In the genomic region with DNA sequence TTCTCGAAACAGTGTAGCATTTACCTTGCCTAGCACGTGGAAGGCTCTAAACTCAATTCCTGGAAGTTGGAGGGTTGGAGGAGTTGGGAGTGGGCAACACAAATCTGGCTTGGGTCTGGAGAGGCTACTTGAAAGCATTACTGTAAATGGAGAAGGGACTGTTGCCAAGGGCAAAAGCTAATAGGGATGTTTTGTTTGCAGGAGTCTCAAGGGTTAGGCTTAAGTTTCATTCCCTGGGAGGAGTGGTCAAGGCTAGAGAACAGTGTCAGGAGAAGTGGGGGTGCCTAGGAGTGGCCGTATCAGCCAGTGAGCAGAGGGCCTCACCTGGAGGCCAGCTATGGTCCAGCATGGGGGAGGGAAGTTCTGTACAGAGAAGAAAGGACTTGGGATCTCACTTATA, we compare ENCODE assay signal across 10 mouse cellular contexts. TPM values are rescaled to one million over a fixed set of nuclear protein-coding genes. Genes with fewer than 3 reads are reported as not detected.
A peak's percentile ranks its signal among the peaks of the same experiment; 100 is the strongest.
DNase-seq lines count a peak whose midpoint lies in the region; ATAC-seq and TF ChIP-seq lines count a peak whose summit lies in the region.
"Had no signal": no experiment of that assay in that cellular context is flagged by ENCODE, and none has a peak within 500 bp of the region (broad histone marks: within the 10 kb centered on the region; RNA-seq: fewer than 3 reads in every experiment).

No protein-coding gene starts in this region.

- H3K4me1 ChIP-seq in heart, embryonic 13.5 days = peaks cover 56% of the 10 kb centered on the region
- H3K4me1 ChIP-seq in testis, adult 2 months (ENCODE audit: control insufficient read depth, insufficient read depth, low read length) = no peaks in the 10 kb centered on the region; the same call in 1 of the 2 replicates
- peaks cover 23% of the 10 kb centered on the region for H3K4me1 ChIP-seq in lung, postnatal 0 days (ENCODE audit: insufficient read depth, low read depth, low read length)
- H3K4me1 ChIP-seq in midbrain, postnatal 0 days (ENCODE audit: insufficient read depth, low read length) = no peaks in the 10 kb centered on the region

- no peaks in the 10 kb centered on the region for H3K27me3 ChIP-seq in heart, embryonic 13.5 days (replicated peaks)
- H3K27me3 ChIP-seq in testis, adult 2 months (ENCODE audit: control insufficient read depth, insufficient read depth, low read length) = no peaks in the 10 kb centered on the region
- no peaks in the 10 kb centered on the region for H3K27me3 ChIP-seq in lung, postnatal 0 days (replicated peaks; ENCODE audit: insufficient read depth, low read length)
- H3K27me3 ChIP-seq in midbrain, postnatal 0 days (ENCODE audit: insufficient read depth, low read length) = no peaks in the 10 kb centered on the region

- TF ChIP-seq EP300 in lung, postnatal 0 days (IDR thresholded peaks at IDR 0.05) = peak; percentile 95

- no peak for TF ChIP-seq POLR2A in testis, adult 2 months (IDR thresholded peaks at IDR 0.05; ENCODE audit: control insufficient read depth, low read depth, low read length)

- TF ChIP-seq CTCF in testis, adult 2 months (IDR thresholded peaks at IDR 0.05; ENCODE audit: control insufficient read depth, insufficient read depth, insufficient replicate concordance, low read depth, low read length) = no peak
- TF ChIP-seq CTCF in lung, postnatal 0 days (IDR thresholded peaks at IDR 0.05) = peak; percentile 40
- no peak for TF ChIP-seq CTCF in midbrain, postnatal 0 days (IDR thresholded peaks at IDR 0.05)

- no peaks in the 10 kb centered on the region for H3K9me3 ChIP-seq in heart, embryonic 13.5 days
- no peaks in the 10 kb centered on the region for H3K9me3 ChIP-seq in lung, postnatal 0 days (ENCODE audit: low read length)
- no peaks in the 10 kb centered on the region for H3K9me3 ChIP-seq in midbrain, postnatal 0 days (ENCODE audit: low read length)

- H3K27ac ChIP-seq in heart, embryonic 13.5 days (replicated peaks) = peak overlapping the region; percentile 63
- peak overlapping the region; percentile 48; the same call in 1 of the 2 replicates for H3K27ac ChIP-seq in testis, adult 2 months (ENCODE audit: control insufficient read depth, insufficient read depth, low read depth, low read length)
- peak overlapping the region; percentile 91 for H3K27ac ChIP-seq in lung, postnatal 0 days (ENCODE audit: low read length)
- no peak overlapping the region for H3K27ac ChIP-seq in midbrain, postnatal 0 days (ENCODE audit: low read depth, low read length)
- H3K27ac ChIP-seq: hindbrain, embryonic 14.5 days had no signal

- no peak overlapping the region for H3K4me3 ChIP-seq in heart, embryonic 13.5 days
- no peak overlapping the region for H3K4me3 ChIP-seq in testis, adult 2 months (ENCODE audit: control insufficient read depth, low read depth, low read length)
- H3K4me3 ChIP-seq in lung, postnatal 0 days (ENCODE audit: low read depth, low read length) = no peak overlapping the region
- H3K4me3 ChIP-seq in midbrain, postnatal 0 days (ENCODE audit: low read depth, low read length) = no peak overlapping the region

- DNase-seq in heart, adult 9 months (ENCODE audit: low spot score in 2 of 2) = no peak
- no peak for DNase-seq in testis, postnatal 10 days (ENCODE audit: low spot score)
- DNase-seq in lung, postnatal 0 days (ENCODE audit: low spot score) = peak; percentile 97
- DNase-seq in midbrain, postnatal 0 days (ENCODE audit: low spot score) = no peak
- DNase-seq in layer of hippocampus, postnatal 25 days (ENCODE audit: extremely low spot score in 1 of 2, low spot score in 1 of 2) = no peak
- DNase-seq in spleen, adult 18-20 months = no peak
- DNase-seq: midbrain, embryonic 14.5 days had no signal

- peaks cover 27% of the 10 kb centered on the region for H3K36me3 ChIP-seq in heart, embryonic 13.5 days
- no peaks in the 10 kb centered on the region for H3K36me3 ChIP-seq in testis, adult 2 months (ENCODE audit: control insufficient read depth, insufficient read depth, low read length)
- H3K36me3 ChIP-seq in lung, postnatal 0 days (ENCODE audit: insufficient read depth, low read length) = peaks cover 10% of the 10 kb centered on the region
- H3K36me3 ChIP-seq in midbrain, postnatal 0 days (ENCODE audit: insufficient read depth, low read length) = peaks cover 10% of the 10 kb centered on the region; the same call in 1 of the 2 replicates

- ATAC-seq in heart, embryonic 13.5 days (ENCODE audit: extremely low read depth, insufficient number of reproducible peaks, low FRiP score, low TSS enrichment) = no peak
- ATAC-seq in lung, postnatal 0 days = peak; percentile 92
- ATAC-seq in midbrain, postnatal 0 days (ENCODE audit: low FRiP score) = no peak

- 50% methylated on average over 3 of the region's 3 CpGs for WGBS in heart, embryonic 13.5 days
- 34% methylated on average over 3 of the region's 3 CpGs for WGBS in lung, postnatal 0 days
- 82% methylated on average over 3 of the region's 3 CpGs for WGBS in midbrain, postnatal 0 days

- peak overlapping the region; percentile 8 for H3K9ac ChIP-seq in heart, embryonic 13.5 days
- H3K9ac ChIP-seq in lung, postnatal 0 days (replicated peaks; ENCODE audit: low read depth) = no peak overlapping the region
- no peak overlapping the region for H3K9ac ChIP-seq in midbrain, postnatal 0 days (replicated peaks; ENCODE audit: low read length, poor library complexity, severe bottlenecking)
- H3K9ac ChIP-seq: hindbrain, embryonic 14.5 days had no signal

- no peak overlapping the region for H3K4me2 ChIP-seq in heart, embryonic 13.5 days
- H3K4me2 ChIP-seq in lung, postnatal 0 days (replicated peaks; ENCODE audit: low read depth, low read length) = no peak overlapping the region
- no peak overlapping the region for H3K4me2 ChIP-seq in midbrain, postnatal 0 days (ENCODE audit: low read depth, low read length, poor library complexity, severe bottlenecking)
- H3K4me2 ChIP-seq: hindbrain, embryonic 14.5 days had no signal

RNA-seq across cellular contexts. Expression of gene Scarb2, which starts 18.2 kb away (rescaled TPM):
- 14.4 and 15.6 TPM in 2 replicates for polyA plus RNA-seq in heart, embryonic 13.5 days (2015; fragmentation: Nextera tagmentation; extraction: Ambion mirVana)
- 3.6 and 4.3 TPM in 2 replicates for polyA plus RNA-seq in testis, adult 2 months (2012; rRNA removed)
- polyA plus RNA-seq in lung, postnatal 0 days (2015; fragmentation: Nextera tagmentation; extraction: Ambion mirVana) = 46.6 and 52.4 TPM in 2 replicates
- 139 and 160 TPM in 2 replicates for total RNA-seq in midbrain, postnatal 0 days (2014; rRNA removed)
- 23.8 and 25.3 TPM in 2 replicates for polyA plus RNA-seq in midbrain, postnatal 0 days (2015; fragmentation: Nextera tagmentation; extraction: Ambion mirVana)
- total RNA-seq in layer of hippocampus, postnatal 25 days (2021) = 10 to 100 TPM; 91.2 to 92.7 TPM

RNA-seq across cellular contexts. Expression of gene Nup54, which starts 53.4 kb away (rescaled TPM):
- 35.8 and 39.4 TPM in 2 replicates for polyA plus RNA-seq in heart, embryonic 13.5 days (2015; fragmentation: Nextera tagmentation; extraction: Ambion mirVana)
- polyA plus RNA-seq in testis, adult 2 months (2012; rRNA removed) = 11.8 and 15.2 TPM in 2 replicates
- 19.7 and 20.3 TPM in 2 replicates for polyA plus RNA-seq in lung, postnatal 0 days (2015; fragmentation: Nextera tagmentation; extraction: Ambion mirVana)
- total RNA-seq in midbrain, postnatal 0 days (2014; rRNA removed) = 91.8 and 145 TPM in 2 replicates
- 52.1 and 52.6 TPM in 2 replicates for polyA plus RNA-seq in midbrain, postnatal 0 days (2015; fragmentation: Nextera tagmentation; extraction: Ambion mirVana)
- 10 to 100 TPM; 30.0 to 38.5 TPM for total RNA-seq in layer of hippocampus, postnatal 25 days (2021)
